Mouse (Mus musculus): ENCODE measurements around the gene Rbm18.

- TF ChIP-seq EP300 (IDR thresholded peaks at IDR 0.05): no peak
- TF ChIP-seq CTCF (IDR thresholded peaks at IDR 0.05): no peak
Measured at GRCm38 (mm10) chr2:36104956-36105741, 31.4 kb downstream of the Rbm18 start, which contains the start of gene Lhx6.

All from lung, postnatal 0 days (tissue).